Comparison of ENCODE assay signal across 9 mouse cellular contexts in genomic region chr9:21204156-21204527, GRCm38 (mm10). TPM values are rescaled to one million over a fixed set of nuclear protein-coding genes. Genes with fewer than 3 reads are reported as not detected.
A peak's percentile ranks its signal among the peaks of the same experiment; 100 is the strongest.
DNase-seq lines count a peak whose midpoint lies in the region; ATAC-seq lines count a peak whose summit lies in the region.
"Had no signal": no experiment of that assay in that cellular context is flagged by ENCODE, and none has a peak within 500 bp of the region (broad histone marks: within the 10 kb centered on the region; RNA-seq: fewer than 3 reads in every experiment).

No protein-coding gene starts in this region.

- H3K9ac ChIP-seq in forebrain, embryonic 11.5 days (ENCODE audit: low read length), result no peak overlapping the region
- H3K9ac ChIP-seq in limb, embryonic 11.5 days (ENCODE audit: low read length), result no peak overlapping the region
- H3K9ac ChIP-seq in stomach, embryonic 14.5 days (replicated peaks; ENCODE audit: low read depth, low read length), result no peak overlapping the region

- H3K9me3 ChIP-seq in forebrain, embryonic 10.5 days, result no peaks in the 10 kb centered on the region
- no peaks in the 10 kb centered on the region for H3K9me3 ChIP-seq in forebrain, embryonic 11.5 days (ENCODE audit: control insufficient read depth, low read length)
- H3K9me3 ChIP-seq in limb, embryonic 11.5 days (ENCODE audit: control insufficient read depth, low read length), result no peaks in the 10 kb centered on the region
- H3K9me3 ChIP-seq in stomach, embryonic 14.5 days (ENCODE audit: control insufficient read depth, low read depth, low read length), result no peaks in the 10 kb centered on the region

- no peak overlapping the region for H3K4me2 ChIP-seq in forebrain, embryonic 11.5 days (ENCODE audit: low read depth, low read length, severe bottlenecking)
- peak overlapping the region; percentile 46; the same call in 1 of the 2 replicates for H3K4me2 ChIP-seq in limb, embryonic 11.5 days (ENCODE audit: low read depth, severe bottlenecking)
- peak overlapping the region; percentile 43 for H3K4me2 ChIP-seq in stomach, embryonic 14.5 days (replicated peaks; ENCODE audit: low read depth, low read length)

- H3K4me1 ChIP-seq in forebrain, embryonic 10.5 days, result peaks cover 13% of the 10 kb centered on the region
- peaks cover 7% of the 10 kb centered on the region for H3K4me1 ChIP-seq in forebrain, embryonic 11.5 days (replicated peaks; ENCODE audit: control insufficient read depth, insufficient read depth, low read length)
- H3K4me1 ChIP-seq in limb, embryonic 11.5 days (ENCODE audit: control insufficient read depth, insufficient read depth, low read length), result peaks cover 8% of the 10 kb centered on the region; the same call in 1 of the 2 replicates
- peaks cover 3% of the 10 kb centered on the region; the same call in 1 of the 2 replicates for H3K4me1 ChIP-seq in stomach, embryonic 14.5 days (ENCODE audit: control insufficient read depth, insufficient read depth, low read length)

- peaks cover 16% of the 10 kb centered on the region for H3K27me3 ChIP-seq in forebrain, embryonic 10.5 days (ENCODE audit: poor library complexity, severe bottlenecking)
- no peaks in the 10 kb centered on the region for H3K27me3 ChIP-seq in forebrain, embryonic 11.5 days (ENCODE audit: control insufficient read depth, insufficient read depth, low read length)
- H3K27me3 ChIP-seq in limb, embryonic 11.5 days (ENCODE audit: control insufficient read depth, insufficient read depth, low read length), result no peaks in the 10 kb centered on the region
- H3K27me3 ChIP-seq in stomach, embryonic 14.5 days (ENCODE audit: control insufficient read depth, insufficient read depth, low read length), result no peaks in the 10 kb centered on the region

- ATAC-seq in forebrain, embryonic 11.5 days (replicated peaks; ENCODE audit: low FRiP score), result no peak
- ATAC-seq in limb, embryonic 11.5 days (ENCODE audit: insufficient number of reproducible peaks, low FRiP score, low TSS enrichment, low read depth), result 0 out of 2 replicates have a peak, but pooled peaks have one; percentile 10
- no peak for ATAC-seq in stomach, embryonic 14.5 days (ENCODE audit: insufficient number of reproducible peaks, insufficient read depth, low FRiP score, low read depth)

- peak overlapping the region; percentile 61 for H3K4me3 ChIP-seq in forebrain, embryonic 10.5 days
- no peak overlapping the region for H3K4me3 ChIP-seq in forebrain, embryonic 11.5 days (ENCODE audit: low read depth, low read length)
- peak overlapping the region; percentile 41 for H3K4me3 ChIP-seq in limb, embryonic 11.5 days (ENCODE audit: low read depth, low read length)
- H3K4me3 ChIP-seq in stomach, embryonic 14.5 days (ENCODE audit: low read depth, low read length), result no peak overlapping the region

- H3K36me3 ChIP-seq in forebrain, embryonic 10.5 days (replicated peaks), result peaks cover 2% of the 10 kb centered on the region; the same call in 1 of the 2 replicates
- H3K36me3 ChIP-seq in forebrain, embryonic 11.5 days (ENCODE audit: control insufficient read depth, insufficient read depth, low read length), result no peaks in the 10 kb centered on the region
- H3K36me3 ChIP-seq in limb, embryonic 11.5 days (ENCODE audit: control insufficient read depth, insufficient read depth, low read length), result no peaks in the 10 kb centered on the region
- H3K36me3 ChIP-seq in stomach, embryonic 14.5 days (ENCODE audit: control insufficient read depth, insufficient read depth, low read length), result no peaks in the 10 kb centered on the region

- 20% methylated on average over 8 of the region's 8 CpGs for WGBS in forebrain, embryonic 10.5 days
- 19% methylated on average over 8 of the region's 8 CpGs for WGBS in forebrain, embryonic 11.5 days
- 20% methylated on average over 8 of the region's 8 CpGs for WGBS in limb, embryonic 11.5 days
- 32% methylated on average over 8 of the region's 8 CpGs for whole genome bisulfite sequencing in stomach, embryonic 14.5 days

- no peak for DNase-seq in forebrain, embryonic 10.5 days (ENCODE audit: extremely low spot score, low spot score)
- no peak for DNase-seq in forebrain, embryonic 11.5 days (ENCODE audit: low spot score)
- DNase-seq in retina, postnatal 1 day, result peak; percentile 20
- DNase-seq in retina, embryonic 14.5 days (ENCODE audit: low spot score), result no peak
- no peak for DNase-seq in limb, embryonic 11.5 days (ENCODE audit: low spot score)
- DNase-seq in frontal cortex, adult 2 months (ENCODE audit: extremely low spot score in 1 of 2, low spot score in 1 of 2), result no peak
- no peak for DNase-seq in frontal cortex, postnatal 25 days (ENCODE audit: low spot score in 2 of 2)
- DNase-seq: cerebellum, adult 8-10 months had no signal

- no peak overlapping the region for H3K27ac ChIP-seq in forebrain, embryonic 10.5 days
- no peak overlapping the region for H3K27ac ChIP-seq in forebrain, embryonic 11.5 days (ENCODE audit: low read depth, low read length)
- no peak overlapping the region for H3K27ac ChIP-seq in limb, embryonic 11.5 days (replicated peaks; ENCODE audit: low read depth, low read length)
- no peak overlapping the region for H3K27ac ChIP-seq in stomach, embryonic 14.5 days (ENCODE audit: low read length)

RNA-seq across cellular contexts. Expression of gene Keap1, which starts 35.0 kb away (rescaled TPM):
- polyA plus RNA-seq in forebrain, embryonic 10.5 days (2016; fragmentation: Nextera tagmentation; extraction: Ambion mirVana), result 46.7 and 48.6 TPM in 2 replicates
- polyA plus RNA-seq in forebrain, embryonic 11.5 days (2014; fragmentation: Nextera tagmentation; extraction: Ambion mirVana), result 35.9 and 41.3 TPM in 2 replicates
- polyA plus RNA-seq in limb, embryonic 11.5 days (2014; fragmentation: Nextera tagmentation; extraction: Ambion mirVana), result 31.1 and 35.2 TPM in 2 replicates
- polyA plus RNA-seq in stomach, embryonic 14.5 days (2014; fragmentation: Nextera tagmentation; extraction: Ambion mirVana), result 34.5 and 40.3 TPM in 2 replicates
- polyA plus RNA-seq in frontal cortex, adult 2 months (2012; rRNA removed), result 58.3 and 59.6 TPM in 2 replicates

RNA-seq across cellular contexts. Expression of gene Pde4a, which starts 38.6 kb away (rescaled TPM):
- 3.8 and 4.3 TPM in 2 replicates for polyA plus RNA-seq in forebrain, embryonic 10.5 days (2016; fragmentation: Nextera tagmentation; extraction: Ambion mirVana)
- 7.0 and 8.4 TPM in 2 replicates for polyA plus RNA-seq in forebrain, embryonic 11.5 days (2014; fragmentation: Nextera tagmentation; extraction: Ambion mirVana)
- 3.3 and 5.3 TPM in 2 replicates for polyA plus RNA-seq in limb, embryonic 11.5 days (2014; fragmentation: Nextera tagmentation; extraction: Ambion mirVana)
- 5.4 TPM in 2 replicates for polyA plus RNA-seq in stomach, embryonic 14.5 days (2014; fragmentation: Nextera tagmentation; extraction: Ambion mirVana)
- polyA plus RNA-seq in frontal cortex, adult 2 months (2012; rRNA removed), result 95.2 and 96.2 TPM in 2 replicates

RNA-seq across cellular contexts. Expression of gene S1pr5, which starts 44.1 kb away (rescaled TPM):
- 0.07 and 0.10 TPM in 2 replicates for polyA plus RNA-seq in forebrain, embryonic 10.5 days (2016; fragmentation: Nextera tagmentation; extraction: Ambion mirVana)
- polyA plus RNA-seq in forebrain, embryonic 11.5 days (2014; fragmentation: Nextera tagmentation; extraction: Ambion mirVana), result 0.09 and 0.11 TPM in 2 replicates
- 0.38 and 0.39 TPM in 2 replicates for polyA plus RNA-seq in limb, embryonic 11.5 days (2014; fragmentation: Nextera tagmentation; extraction: Ambion mirVana)
- 0.27 and 0.48 TPM in 2 replicates for polyA plus RNA-seq in stomach, embryonic 14.5 days (2014; fragmentation: Nextera tagmentation; extraction: Ambion mirVana)
- polyA plus RNA-seq in frontal cortex, adult 2 months (2012; rRNA removed), result 9.9 and 13.8 TPM in 2 replicates

RNA-seq across cellular contexts. Expression of gene Cdc37, which starts 54.4 kb away (rescaled TPM):
- polyA plus RNA-seq in forebrain, embryonic 10.5 days (2016; fragmentation: Nextera tagmentation; extraction: Ambion mirVana), result 351 and 371 TPM in 2 replicates
- polyA plus RNA-seq in forebrain, embryonic 11.5 days (2014; fragmentation: Nextera tagmentation; extraction: Ambion mirVana), result 300 and 308 TPM in 2 replicates
- polyA plus RNA-seq in limb, embryonic 11.5 days (2014; fragmentation: Nextera tagmentation; extraction: Ambion mirVana), result 407 and 424 TPM in 2 replicates
- 283 and 302 TPM in 2 replicates for polyA plus RNA-seq in stomach, embryonic 14.5 days (2014; fragmentation: Nextera tagmentation; extraction: Ambion mirVana)
- polyA plus RNA-seq in frontal cortex, adult 2 months (2012; rRNA removed), result 175 and 217 TPM in 2 replicates

Comparison
In these comparisons a context has a peak if more than half of its experiments do, and no peak if none do; other contexts are left out.
1. H3K4me3 ChIP-seq: peak in forebrain, embryonic 10.5 days (single experiment) and limb, embryonic 11.5 days (single experiment); none in forebrain, embryonic 11.5 days (single experiment) and stomach, embryonic 14.5 days (single experiment).
2. RNA of gene Pde4a, which starts 38.6 kb away (polyA plus RNA-seq): 95.2 to 96.2 TPM in frontal cortex, adult 2 months; 7.0 to 8.4 TPM in forebrain, embryonic 11.5 days, 5.4 TPM in stomach, embryonic 14.5 days, 3.3 to 5.3 TPM in limb, embryonic 11.5 days and 3.8 to 4.3 TPM in forebrain, embryonic 10.5 days; every median in the first group is over 10 times any median in the second.